Mouse (Mus musculus): ENCODE data around the gene Uba3. TPM values are rescaled to one million over a fixed set of nuclear protein-coding genes. Genes with fewer than 3 reads are reported as not detected.

Uba3 gene
- total RNA-seq, 2 experiments from 2014 or later: 80.9 to 86.9 TPM

Other genes with a start within 250 kb of the Uba3 start
- not detected for gene Fam19a4, start 145.2 kb downstream of the Uba3 start, total RNA-seq (2021)
- 10 to 100 TPM; 15.5 to 21.2 TPM for gene Eogt, start 56.5 kb downstream of the Uba3 start, total RNA-seq (2021)
- 10 to 100 TPM; 34.1 to 35.3 TPM for gene Tmf1, start 26.5 kb downstream of the Uba3 start, total RNA-seq (2021)
- 10 to 100 TPM; 94.2 to 95.1 TPM for gene Arl6ip5, start 5.0 kb upstream of the Uba3 start, total RNA-seq (2021)
- gene Lmod3, start 47.1 kb upstream of the Uba3 start, total RNA-seq (2021): 10 to 100 TPM; 47.8 to 48.0 TPM